Mouse (Mus musculus) hindbrain, postnatal 0 days (tissue): ENCODE measurements around the gene Elk3. TPM values are rescaled to one million over a fixed set of nuclear protein-coding genes. Genes with fewer than 3 reads are reported as not detected.

Experiments
- ATAC-seq: fragments of 200-750 bp; cut with Nextera tagmentation; 2 replicates; pipeline ENCODE4 v1.8.0; 2017; ENCODE audit warnings: mild to moderate bottlenecking, moderate TSS enrichment, moderate library complexity
- DNase-seq: peaks from one replicate; pipeline ENCODE4 v3.0.0-alpha.2; 2015; ENCODE audit warnings: low spot score
- H3K27ac ChIP-seq: fragments of 300-500 bp; sonication (generic); 2 replicates; pipeline ENCODE4 v1.5.1; 2014; ENCODE audit warnings: mild to moderate bottlenecking
- H3K27me3 ChIP-seq: fragments of 300-500 bp; sonication (generic); 2 replicates; pipeline ENCODE4 v1.6.1; 2014; ENCODE audit warnings: low read length, mixed read lengths; ENCODE audit not compliant: insufficient read depth
- H3K36me3 ChIP-seq: fragments of 300-500 bp; sonication (generic); 2 replicates; pipeline ENCODE4 v1.6.1; 2014; ENCODE audit warnings: low read length, mixed read lengths; ENCODE audit not compliant: insufficient read depth
- H3K4me1 ChIP-seq: fragments of 300-500 bp; sonication (generic); 2 replicates; pipeline ENCODE4 v1.6.1; 2014; ENCODE audit warnings: antibody characterized with exemption, low read length, mixed read lengths; ENCODE audit not compliant: insufficient read depth
- H3K4me2 ChIP-seq: fragments of 300-500 bp; sonication (generic); 2 replicates; pipeline ENCODE4 v1.6.1; 2014; ENCODE audit warnings: low read depth, mild to moderate bottlenecking, low read length, moderate library complexity, mixed read lengths
- H3K4me3 ChIP-seq: fragments of 300-500 bp; sonication (generic); 2 replicates; pipeline ENCODE4 v1.5.1; 2014; ENCODE audit warnings: low read length
- H3K9ac ChIP-seq: fragments of 300-500 bp; sonication (generic); replicated peaks from 2 replicates; pipeline ENCODE4 v1.6.1; 2014; ENCODE audit warnings: mild to moderate bottlenecking, low read length, moderate library complexity, mixed read lengths
- H3K9me3 ChIP-seq: fragments of 300-500 bp; sonication (generic); 2 replicates; pipeline ENCODE4 v1.6.1; 2016; ENCODE audit warnings: low read length, mixed read lengths
- CTCF ChIP-seq: IDR thresholded peaks from 2 replicates; pipeline ENCODE4 v1.5.1; 2016; ENCODE audit warnings: antibody characterized with exemption, control low read depth, low read depth
- WGBS: fragments of 180-500 bp; shearing (Covaris S2); extraction: QIAGEN DNeasy Blood & Tissue Kit; methylation state at CpG from one replicate; pipeline ENCODE4 v1.1.7; 2014; 5-methylcytosine and 5-hydroxymethylcytosine counted together
- polyA plus RNA-seq: library from polyadenylated mRNA; unstranded; fragments of >200 nt; fragmentation: Nextera tagmentation; extraction: Ambion mirVana; gene quantifications from 2 replicates; pipeline ENCODE4 v1.2.1, GENCODE M21; 2015
- total RNA-seq: library from RNA; depleted of rRNA; stranded (reverse); fragments of >200 nt; gene quantifications from 2 replicates; pipeline ENCODE4 v1.2.3, GENCODE M21; 2014

The Elk3 gene
- total and polyA plus RNA-seq, 2 experiments from 2014 or later: 7.1 to 7.6 TPM

GRCm38 (mm10) chr10:93355276-93355927, 44.5 kb upstream of the Elk3 start:
- ATAC-seq (no peak), DNase-seq (no peak)
- Histone ChIP-seq H3K9ac (no peak overlapping the region), H3K9me3 (no peaks in the 10 kb centered on the region), H3K4me1 (no peaks in the 10 kb centered on the region), H3K36me3 (no peaks in the 10 kb centered on the region), H3K4me3 (no peak overlapping the region), H3K4me2 (no peak overlapping the region), H3K27me3 (no peaks in the 10 kb centered on the region), H3K27ac (no peak overlapping the region)
- 37% methylated on average over 8 of the region's 8 CpGs for WGBS
- TF ChIP-seq CTCF: no peak

- no peak overlapping the region for H3K27ac ChIP-seq
- no peak overlapping the region for H3K4me3 ChIP-seq
- 90% methylated on average over 10 of the region's 10 CpGs for WGBS
- DNase-seq (no peak), ATAC-seq (no peak)
- H3K27me3 ChIP-seq: no peaks in the 10 kb centered on the region
- H3K4me2 ChIP-seq: no peak overlapping the region
- H3K4me1 ChIP-seq: no peaks in the 10 kb centered on the region
- H3K9ac ChIP-seq: no peak overlapping the region
- TF ChIP-seq CTCF: no peak
- H3K36me3 ChIP-seq: no peaks in the 10 kb centered on the region
- H3K9me3 ChIP-seq: no peaks in the 10 kb centered on the region
Observed at GRCm38 (mm10) chr10:93353545-93354326, 42.8 kb upstream of the Elk3 start.

DNA sequence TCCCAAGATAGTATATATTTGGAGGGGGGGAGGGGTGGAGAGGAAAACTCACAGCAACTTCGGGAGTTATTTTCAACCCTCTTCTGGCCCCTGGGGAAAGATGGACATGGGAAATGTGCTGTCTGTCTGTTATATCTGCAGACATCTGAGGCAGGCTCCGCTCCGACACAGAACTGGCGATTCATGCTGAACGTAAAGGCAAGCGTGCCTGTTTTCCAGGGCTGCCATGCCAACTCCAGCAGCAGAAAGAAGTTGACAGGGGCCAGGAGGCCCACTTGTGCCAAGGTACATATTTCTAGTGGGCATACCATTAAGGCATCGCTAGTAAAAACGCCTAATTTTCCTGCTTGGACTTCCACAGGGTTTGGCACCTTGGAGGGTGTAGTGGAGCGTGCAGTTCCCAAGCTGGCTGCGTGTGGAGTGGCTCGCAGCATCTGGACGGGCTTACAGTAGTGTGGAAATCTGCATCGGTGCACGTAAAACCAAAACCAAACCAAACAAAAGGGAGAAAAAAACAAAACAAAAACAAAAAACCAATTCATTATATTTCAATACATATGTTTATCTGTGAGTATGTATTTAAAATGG, 37.1 kb upstream of the Elk3 start:
- no peak overlapping the region for H3K9ac ChIP-seq
- WGBS: 42% methylated on average over 14 of the region's 14 CpGs
- no peak overlapping the region for H3K4me3 ChIP-seq
- H3K27me3 ChIP-seq: no peaks in the 10 kb centered on the region
- H3K4me1 ChIP-seq: peaks cover 7% of the 10 kb centered on the region; the same call in 1 of the 2 replicates
- H3K9me3 ChIP-seq: no peaks in the 10 kb centered on the region
- no peak for TF ChIP-seq CTCF
- peak overlapping the region; percentile 34 for H3K4me2 ChIP-seq
- no peak for ATAC-seq
- H3K36me3 ChIP-seq: no peaks in the 10 kb centered on the region
- no peak for DNase-seq
- no peak overlapping the region for H3K27ac ChIP-seq

GRCm38 (mm10) chr10:93347387-93347786, 36.5 kb upstream of the Elk3 start:
- Histone ChIP-seq H3K27me3 (no peaks in the 10 kb centered on the region), H3K9ac (no peak overlapping the region), H3K4me3 (no peak overlapping the region), H3K36me3 (no peaks in the 10 kb centered on the region), H3K4me2 (no peak overlapping the region), H3K4me1 (peaks cover 7% of the 10 kb centered on the region; the same call in 1 of the 2 replicates), H3K9me3 (no peaks in the 10 kb centered on the region), H3K27ac (no peak overlapping the region)
- no peak for TF ChIP-seq CTCF
- no peak for ATAC-seq
- WGBS: 59% methylated on average over 7 of the region's 7 CpGs
- no peak for DNase-seq

DNA sequence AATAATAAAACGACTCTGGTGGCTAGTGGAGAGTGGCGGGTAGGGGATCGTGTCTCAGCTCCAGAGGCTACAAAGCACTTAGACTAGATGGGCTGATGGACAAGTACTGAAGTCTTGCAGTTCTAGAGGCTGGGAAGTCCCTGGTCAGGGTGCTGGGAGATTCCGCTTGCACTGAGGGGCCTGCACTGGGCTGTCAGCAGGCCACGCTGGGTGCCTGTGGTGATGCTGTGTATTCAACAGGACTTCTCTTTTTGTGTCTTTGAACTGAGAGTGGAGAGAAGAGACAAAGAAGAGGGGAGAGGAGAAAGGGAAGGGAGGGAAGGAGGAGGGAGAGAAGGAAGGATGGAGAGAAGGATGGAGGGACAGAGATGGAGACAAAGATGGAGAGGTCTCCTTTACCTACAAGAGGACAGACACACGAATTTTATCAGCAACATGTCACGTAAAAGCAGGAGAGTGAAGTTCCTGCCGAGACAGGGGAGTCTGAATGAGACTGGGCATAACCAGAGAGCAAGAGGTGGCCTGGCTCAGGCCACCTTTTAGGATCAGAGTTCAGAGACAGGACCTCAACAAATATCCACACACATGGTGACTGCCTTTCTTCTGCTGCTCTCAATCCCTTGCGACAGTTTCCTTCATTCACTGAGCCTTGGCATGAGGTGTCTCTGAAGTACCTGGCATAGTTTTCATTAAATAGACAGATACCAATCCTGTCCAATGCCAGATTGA, 35.4 kb upstream of the Elk3 start:
- WGBS: 81% methylated on average over 9 of the region's 9 CpGs

GRCm38 (mm10) chr10:93345497-93345896, 34.6 kb upstream of the Elk3 start:
- peaks cover 7% of the 10 kb centered on the region; the same call in 1 of the 2 replicates for H3K4me1 ChIP-seq
- no peaks in the 10 kb centered on the region for H3K27me3 ChIP-seq
- WGBS: 85% methylated on average over 2 of the region's 2 CpGs
- H3K4me2 ChIP-seq: no peak overlapping the region
- DNase-seq (no peak), ATAC-seq (no peak)
- no peaks in the 10 kb centered on the region for H3K36me3 ChIP-seq
- H3K9me3 ChIP-seq: no peaks in the 10 kb centered on the region
- H3K9ac ChIP-seq: no peak overlapping the region
- H3K27ac ChIP-seq: no peak overlapping the region
- no peak for TF ChIP-seq CTCF
- H3K4me3 ChIP-seq: no peak overlapping the region

More for the DNA sequence above, 35.4 kb upstream of the Elk3 start:
- no peak overlapping the region for H3K4me3 ChIP-seq
- H3K27ac ChIP-seq: no peak overlapping the region
- TF ChIP-seq CTCF: no peak
- no peaks in the 10 kb centered on the region for H3K9me3 ChIP-seq
- no peak for DNase-seq
- no peak overlapping the region for H3K4me2 ChIP-seq
- no peaks in the 10 kb centered on the region for H3K36me3 ChIP-seq
- no peak for ATAC-seq
- no peak overlapping the region for H3K9ac ChIP-seq
- no peaks in the 10 kb centered on the region for H3K27me3 ChIP-seq
- peaks cover 7% of the 10 kb centered on the region; the same call in 1 of the 2 replicates for H3K4me1 ChIP-seq
